Mouse (Mus musculus) monocyte, adult 2 months (primary cell): ENCODE measurements around the gene Ubash3b.

Source experiments
- DNase-seq, 2 experiments: peaks; one replicate each; pipeline ENCODE4 v3.0.0; 2022; ENCODE audit warnings: low spot score in 2 of 2, low read depth in 1 of 2

The Ubash3b gene

GRCm38 (mm10) chr9:41099067-41099466, 62.4 kb downstream of the Ubash3b start:
- DNase-seq: no peak

- DNase-seq: no peak
Measured at GRCm38 (mm10) chr9:41098065-41098464, 63.4 kb downstream of the Ubash3b start.

GRCm38 (mm10) chr9:41091993-41092392, 69.5 kb downstream of the Ubash3b start:
- DNase-seq: no peak

GRCm38 (mm10) chr9:41091187-41091586, 70.3 kb downstream of the Ubash3b start:
- DNase-seq: no peak

- peak in 1 of 2 experiments; percentile 6 for DNase-seq
Measured at GRCm38 (mm10) chr9:41087831-41088383, 73.6 kb downstream of the Ubash3b start.

- DNase-seq: no peak
Measured at GRCm38 (mm10) chr9:41084191-41084901, 77.2 kb downstream of the Ubash3b start.

- DNase-seq: no peak
Measured at GRCm38 (mm10) chr9:41083386-41084055, 78.0 kb downstream of the Ubash3b start.

- no peak for DNase-seq
Measured at GRCm38 (mm10) chr9:41082891-41083290, 78.6 kb downstream of the Ubash3b start.

- DNase-seq: no peak
Measured at GRCm38 (mm10) chr9:41080877-41081276, 80.6 kb downstream of the Ubash3b start.

- DNase-seq: no peak
Measured at GRCm38 (mm10) chr9:41079428-41080155, 81.9 kb downstream of the Ubash3b start.

GRCm38 (mm10) chr9:41078198-41078597, 83.3 kb downstream of the Ubash3b start:
- DNase-seq: no peak

- no peak for DNase-seq
Measured at GRCm38 (mm10) chr9:41076150-41076549, 85.3 kb downstream of the Ubash3b start.

- no peak for DNase-seq
Measured at GRCm38 (mm10) chr9:41075528-41075927, 86.0 kb downstream of the Ubash3b start.

- peak in 1 of 2 experiments; percentile 45 for DNase-seq
Measured at GRCm38 (mm10) chr9:41073196-41074009, 88.1 kb downstream of the Ubash3b start.

GRCm38 (mm10) chr9:41072786-41073185, 88.7 kb downstream of the Ubash3b start:
- no peak for DNase-seq

GRCm38 (mm10) chr9:41071906-41072511, 89.5 kb downstream of the Ubash3b start:
- DNase-seq: peak; percentile 22 to 49

GRCm38 (mm10) chr9:41070761-41071181, 90.7 kb downstream of the Ubash3b start:
- peak; percentile 59 to 63 for DNase-seq

GRCm38 (mm10) chr9:41069509-41069908, 92.0 kb downstream of the Ubash3b start:
- no peak for DNase-seq

- DNase-seq: no peak
Measured at GRCm38 (mm10) chr9:41061446-41061845, 100.1 kb downstream of the Ubash3b start.

GRCm38 (mm10) chr9:41060617-41061016, 100.9 kb downstream of the Ubash3b start:
- DNase-seq: no peak
